Mouse (Mus musculus): Measurements from ENCODE around the gene Macrod2. TPM values are rescaled to one million over a fixed set of nuclear protein-coding genes. Genes with fewer than 3 reads are reported as not detected.

The Macrod2 gene
- polyA plus RNA-seq, 1 experiment from 2014 or later, result 31.9 TPM

GRCm38 (mm10) chr2:142326737-142327136, 1931.6 kb downstream of the Macrod2 start:
- no peak overlapping the region for H3K27ac ChIP-seq (replicated peaks)
- no peak for TF ChIP-seq EP300 (optimal IDR thresholded peaks at IDR 0.05)
- H3K4me1 ChIP-seq (replicated peaks; ENCODE audit: control insufficient read depth, insufficient read depth), result no peaks in the 10 kb centered on the region
- no peaks in the 10 kb centered on the region for H3K9me3 ChIP-seq (ENCODE audit: control insufficient read depth, low read length)
- H3K9ac ChIP-seq (ENCODE audit: low read length), result no peak overlapping the region
- no peak overlapping the region for H3K4me3 ChIP-seq (ENCODE audit: low read depth, low read length)
- H3K36me3 ChIP-seq (ENCODE audit: control insufficient read depth, insufficient read depth, low read length), result no peaks in the 10 kb centered on the region
- WGBS, result 75% methylated on average over 3 of the region's 3 CpGs
- H3K4me2 ChIP-seq (replicated peaks; ENCODE audit: low read depth), result no peak overlapping the region
- DNase-seq (ENCODE audit: low spot score) (no peak), ATAC-seq (ENCODE audit: low FRiP score, low TSS enrichment) (no peak)
- H3K27me3 ChIP-seq (ENCODE audit: control insufficient read depth, insufficient read depth, low read length), result no peaks in the 10 kb centered on the region

GRCm38 (mm10) chr2:142329761-142330160, 1934.7 kb downstream of the Macrod2 start:
- H3K36me3 ChIP-seq (ENCODE audit: control insufficient read depth, insufficient read depth, low read length), result no peaks in the 10 kb centered on the region
- ATAC-seq (ENCODE audit: low FRiP score, low TSS enrichment) (no peak), DNase-seq (ENCODE audit: low spot score) (no peak)
- H3K4me3 ChIP-seq (ENCODE audit: low read depth, low read length), result no peak overlapping the region
- WGBS, result 70% methylated on average over 7 of the region's 7 CpGs
- no peaks in the 10 kb centered on the region for H3K4me1 ChIP-seq (replicated peaks; ENCODE audit: control insufficient read depth, insufficient read depth)
- H3K9me3 ChIP-seq (ENCODE audit: control insufficient read depth, low read length), result no peaks in the 10 kb centered on the region
- no peak overlapping the region for H3K27ac ChIP-seq (replicated peaks)
- TF ChIP-seq EP300 (optimal IDR thresholded peaks at IDR 0.05), result no peak
- TF ChIP-seq CTCF (IDR thresholded peaks at IDR 0.05; ENCODE audit: low read depth), result no peak
- H3K9ac ChIP-seq (ENCODE audit: low read length), result no peak overlapping the region
- no peak overlapping the region for H3K4me2 ChIP-seq (replicated peaks; ENCODE audit: low read depth)
- H3K27me3 ChIP-seq (ENCODE audit: control insufficient read depth, insufficient read depth, low read length), result no peaks in the 10 kb centered on the region

- H3K9me3 ChIP-seq (ENCODE audit: control insufficient read depth, low read length), result no peaks in the 10 kb centered on the region
- no peak overlapping the region for H3K4me2 ChIP-seq (replicated peaks; ENCODE audit: low read depth)
- no peaks in the 10 kb centered on the region for H3K36me3 ChIP-seq (ENCODE audit: control insufficient read depth, insufficient read depth, low read length)
- ATAC-seq (ENCODE audit: low FRiP score, low TSS enrichment) (no peak), DNase-seq (ENCODE audit: low spot score) (no peak)
- H3K27ac ChIP-seq (replicated peaks), result no peak overlapping the region
- H3K9ac ChIP-seq (ENCODE audit: low read length), result no peak overlapping the region
- WGBS, result 16% methylated on average over 7 of the region's 7 CpGs
- TF ChIP-seq EP300 (optimal IDR thresholded peaks at IDR 0.05) (no peak), CTCF (IDR thresholded peaks at IDR 0.05; ENCODE audit: low read depth) (no peak)
- H3K4me3 ChIP-seq (ENCODE audit: low read depth, low read length), result no peak overlapping the region
- no peaks in the 10 kb centered on the region for H3K27me3 ChIP-seq (ENCODE audit: control insufficient read depth, insufficient read depth, low read length)
- no peaks in the 10 kb centered on the region for H3K4me1 ChIP-seq (replicated peaks; ENCODE audit: control insufficient read depth, insufficient read depth)
Measured at GRCm38 (mm10) chr2:142334441-142335102, 1939.5 kb downstream of the Macrod2 start.

DNA sequence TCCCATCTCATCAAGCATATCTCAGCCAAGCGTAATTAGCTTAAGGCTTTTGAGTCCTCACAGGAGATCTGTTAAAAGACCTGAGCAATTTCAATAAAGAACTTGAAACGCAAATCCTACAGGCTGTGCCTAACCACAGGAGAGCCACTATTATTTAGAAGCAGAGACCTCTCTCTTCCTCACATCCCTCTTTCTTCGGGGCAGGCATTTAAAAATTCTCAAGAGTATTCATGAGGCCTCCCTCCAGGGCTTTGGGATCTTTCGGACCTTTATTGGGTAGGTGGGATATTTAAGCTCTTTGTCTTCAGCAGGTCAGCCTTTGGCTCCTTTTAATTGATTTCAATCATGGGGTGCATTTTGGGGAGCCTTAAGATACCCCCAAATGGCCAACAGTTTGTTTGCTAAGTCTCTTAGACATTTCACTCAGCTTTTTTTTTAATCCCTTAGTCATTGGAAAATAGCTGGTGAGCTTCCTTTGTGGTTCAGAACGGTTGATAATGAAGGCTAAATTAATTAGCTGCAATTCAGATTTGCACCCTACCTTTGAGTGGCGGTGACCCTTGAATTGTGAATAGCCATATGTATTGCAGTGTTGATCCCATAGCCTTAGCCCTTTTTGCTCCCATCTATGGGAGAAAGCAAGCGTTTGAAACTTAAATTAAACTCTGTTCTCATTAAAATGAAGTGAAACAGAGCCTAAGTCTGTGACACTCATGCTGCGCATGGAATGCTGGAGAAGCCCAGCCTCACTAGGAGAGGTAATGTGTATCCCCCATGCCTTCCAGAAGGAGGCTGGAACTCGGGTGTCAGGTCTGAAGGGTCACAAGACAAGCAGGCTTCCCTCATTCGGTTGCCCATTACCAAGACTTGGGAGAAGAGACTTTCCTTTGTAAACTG, 1940.2 kb downstream of the Macrod2 start:
- WGBS, result 65% methylated on average over 10 of the region's 10 CpGs

GRCm38 (mm10) chr2:142344021-142344420, 1948.9 kb downstream of the Macrod2 start:
- no peak overlapping the region for H3K27ac ChIP-seq (replicated peaks)
- no peak for DNase-seq (ENCODE audit: low spot score)
- H3K27me3 ChIP-seq (ENCODE audit: control insufficient read depth, insufficient read depth, low read length), result no peaks in the 10 kb centered on the region
- TF ChIP-seq EP300 (optimal IDR thresholded peaks at IDR 0.05) (no peak), CTCF (IDR thresholded peaks at IDR 0.05; ENCODE audit: low read depth) (no peak)
- H3K4me2 ChIP-seq (replicated peaks; ENCODE audit: low read depth), result no peak overlapping the region
- H3K4me1 ChIP-seq (replicated peaks; ENCODE audit: control insufficient read depth, insufficient read depth), result no peaks in the 10 kb centered on the region
- H3K9me3 ChIP-seq (ENCODE audit: control insufficient read depth, low read length), result no peaks in the 10 kb centered on the region
- no peak overlapping the region for H3K9ac ChIP-seq (ENCODE audit: low read length)
- ATAC-seq (ENCODE audit: low FRiP score, low TSS enrichment), result no peak
- no peak overlapping the region for H3K4me3 ChIP-seq (ENCODE audit: low read depth, low read length)
- H3K36me3 ChIP-seq (ENCODE audit: control insufficient read depth, insufficient read depth, low read length), result no peaks in the 10 kb centered on the region
- 52% methylated on average over 1 of the region's 2 CpGs for WGBS

More for the DNA sequence above, 1940.2 kb downstream of the Macrod2 start:
- DNase-seq (ENCODE audit: low spot score) (no peak), ATAC-seq (ENCODE audit: low FRiP score, low TSS enrichment) (no peak)
- Histone ChIP-seq H3K27ac (replicated peaks) (no peak overlapping the region), H3K27me3 (ENCODE audit: control insufficient read depth, insufficient read depth, low read length) (no peaks in the 10 kb centered on the region), H3K36me3 (ENCODE audit: control insufficient read depth, insufficient read depth, low read length) (no peaks in the 10 kb centered on the region), H3K4me3 (ENCODE audit: low read depth, low read length) (no peak overlapping the region), H3K4me1 (replicated peaks; ENCODE audit: control insufficient read depth, insufficient read depth) (no peaks in the 10 kb centered on the region), H3K4me2 (replicated peaks; ENCODE audit: low read depth) (no peak overlapping the region), H3K9me3 (ENCODE audit: control insufficient read depth, low read length) (no peaks in the 10 kb centered on the region), H3K9ac (ENCODE audit: low read length) (no peak overlapping the region)
- TF ChIP-seq CTCF (IDR thresholded peaks at IDR 0.05; ENCODE audit: low read depth) (no peak), EP300 (optimal IDR thresholded peaks at IDR 0.05) (no peak)

GRCm38 (mm10) chr2:142344758-142345157, 1949.6 kb downstream of the Macrod2 start:
- Histone ChIP-seq H3K4me3 (ENCODE audit: low read depth, low read length) (no peak overlapping the region), H3K36me3 (ENCODE audit: control insufficient read depth, insufficient read depth, low read length) (no peaks in the 10 kb centered on the region), H3K4me2 (replicated peaks; ENCODE audit: low read depth) (no peak overlapping the region), H3K27me3 (ENCODE audit: control insufficient read depth, insufficient read depth, low read length) (no peaks in the 10 kb centered on the region), H3K4me1 (replicated peaks; ENCODE audit: control insufficient read depth, insufficient read depth) (no peaks in the 10 kb centered on the region), H3K9me3 (ENCODE audit: control insufficient read depth, low read length) (no peaks in the 10 kb centered on the region), H3K9ac (ENCODE audit: low read length) (no peak overlapping the region), H3K27ac (replicated peaks) (no peak overlapping the region)
- ATAC-seq (ENCODE audit: low FRiP score, low TSS enrichment) (no peak), DNase-seq (ENCODE audit: low spot score) (no peak)
- WGBS, result 86% methylated on average over 2 of the region's 2 CpGs
- TF ChIP-seq CTCF (IDR thresholded peaks at IDR 0.05; ENCODE audit: low read depth) (no peak), EP300 (optimal IDR thresholded peaks at IDR 0.05) (no peak)

All from stomach, postnatal 0 days (tissue).